Mouse (Mus musculus): ENCODE data around the gene Agpat4.
"Not testable (repeated sequence)": the region's sequence is repeated elsewhere in the genome, so short reads cannot be mapped to it uniquely, and the experiment has no call there.

GRCm38 (mm10) chr17:12224551-12224950 lies 106.0 kb downstream of the Agpat4 start:
- TF ChIP-seq CTCF (IDR thresholded peaks at IDR 0.05; ENCODE audit: borderline replicate concordance, insufficient read depth, low read depth, low read length); POLR2A (IDR thresholded peaks at IDR 0.05; ENCODE audit: borderline replicate concordance, insufficient read depth, low read length): not testable (repeated sequence)

Data from cerebellum, adult 2 months (tissue).